Mouse (Mus musculus): Measurements from ENCODE around the gene Auts2. TPM values are rescaled to one million over a fixed set of nuclear protein-coding genes. Genes with fewer than 3 reads are reported as not detected.

The Auts2 gene
- polyA plus RNA-seq, 1 experiment from 2014 or later, result 4.9 TPM

DNA sequence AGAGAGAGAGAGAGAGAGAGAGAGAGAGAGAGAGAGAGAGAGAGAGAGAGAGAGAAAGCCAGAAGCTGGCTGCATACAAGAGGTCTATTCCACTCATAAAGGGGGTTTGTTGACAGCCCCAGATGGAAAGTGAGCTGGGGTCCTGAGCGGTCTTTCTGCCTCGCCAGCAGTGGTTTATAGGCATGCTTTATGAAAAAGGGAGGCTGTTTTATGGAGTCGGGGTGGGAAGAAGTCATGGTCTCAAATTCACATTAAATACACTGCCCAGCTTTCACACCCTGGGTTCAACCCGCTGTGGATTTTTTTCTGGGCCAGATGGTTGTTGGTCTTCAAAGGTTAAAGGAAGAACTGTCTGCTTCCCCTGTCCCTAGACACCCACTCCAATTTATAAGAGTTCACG, 767.5 kb downstream of the Auts2 start:
- Histone ChIP-seq H3K4me2 (replicated peaks; ENCODE audit: low read depth) (no peak overlapping the region), H3K9ac (ENCODE audit: low read depth, low read length) (no peak overlapping the region), H3K27ac (ENCODE audit: low read depth, low read length) (no peak overlapping the region), H3K36me3 (ENCODE audit: control insufficient read depth, insufficient read depth) (no peaks in the 10 kb centered on the region), H3K9me3 (ENCODE audit: control insufficient read depth) (no peaks in the 10 kb centered on the region), H3K4me1 (replicated peaks; ENCODE audit: control insufficient read depth, insufficient read depth, low read length) (no peaks in the 10 kb centered on the region), H3K4me3 (ENCODE audit: low read depth, low read length) (no peak overlapping the region), H3K27me3 (replicated peaks; ENCODE audit: control insufficient read depth, insufficient read depth, low read length) (no peaks in the 10 kb centered on the region)
- no peak for ATAC-seq
- no peak for TF ChIP-seq CTCF (IDR thresholded peaks at IDR 0.05; ENCODE audit: low read depth)
- 80% methylated on average over 5 of the region's 5 CpGs for WGBS

DNA sequence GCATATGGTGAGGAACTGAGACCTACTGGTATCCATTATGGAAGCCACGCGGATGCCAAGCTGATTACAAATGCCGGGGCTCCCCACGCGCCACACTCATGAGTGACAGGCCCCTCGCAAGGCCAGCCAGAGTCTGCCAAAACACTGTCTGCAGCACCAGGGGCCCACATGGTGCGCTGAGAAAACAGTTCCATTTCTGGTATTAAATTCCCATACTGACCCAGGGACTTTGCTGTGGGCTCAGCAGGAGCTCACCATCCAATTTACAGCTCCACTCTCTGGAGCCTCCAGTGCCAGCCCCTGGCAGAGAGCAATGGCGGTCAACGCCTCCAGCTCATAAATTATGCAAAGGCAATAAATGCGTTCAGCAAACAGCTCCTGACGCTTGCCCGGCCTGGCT, 767.9 kb downstream of the Auts2 start:
- H3K27ac ChIP-seq (ENCODE audit: low read depth, low read length), result no peak overlapping the region
- no peaks in the 10 kb centered on the region for H3K4me1 ChIP-seq (replicated peaks; ENCODE audit: control insufficient read depth, insufficient read depth, low read length)
- H3K36me3 ChIP-seq (ENCODE audit: control insufficient read depth, insufficient read depth), result no peaks in the 10 kb centered on the region
- H3K9ac ChIP-seq (ENCODE audit: low read depth, low read length), result no peak overlapping the region
- ATAC-seq, result no peak
- H3K4me3 ChIP-seq (ENCODE audit: low read depth, low read length), result no peak overlapping the region
- H3K4me2 ChIP-seq (replicated peaks; ENCODE audit: low read depth), result no peak overlapping the region
- WGBS, result 55% methylated on average over 12 of the region's 12 CpGs
- H3K9me3 ChIP-seq (ENCODE audit: control insufficient read depth), result no peaks in the 10 kb centered on the region
- no peaks in the 10 kb centered on the region for H3K27me3 ChIP-seq (replicated peaks; ENCODE audit: control insufficient read depth, insufficient read depth, low read length)
- TF ChIP-seq CTCF (IDR thresholded peaks at IDR 0.05; ENCODE audit: low read depth), result no peak

- no peak overlapping the region for H3K4me3 ChIP-seq (ENCODE audit: low read depth, low read length)
- WGBS, result 91% methylated on average over 6 of the region's 6 CpGs
- no peaks in the 10 kb centered on the region for H3K4me1 ChIP-seq (replicated peaks; ENCODE audit: control insufficient read depth, insufficient read depth, low read length)
- no peaks in the 10 kb centered on the region for H3K27me3 ChIP-seq (replicated peaks; ENCODE audit: control insufficient read depth, insufficient read depth, low read length)
- no peak for TF ChIP-seq CTCF (IDR thresholded peaks at IDR 0.05; ENCODE audit: low read depth)
- no peak overlapping the region for H3K27ac ChIP-seq (ENCODE audit: low read depth, low read length)
- H3K9ac ChIP-seq (ENCODE audit: low read depth, low read length), result no peak overlapping the region
- H3K9me3 ChIP-seq (ENCODE audit: control insufficient read depth), result no peaks in the 10 kb centered on the region
- no peak for ATAC-seq
- H3K36me3 ChIP-seq (ENCODE audit: control insufficient read depth, insufficient read depth), result no peaks in the 10 kb centered on the region
- no peak overlapping the region for H3K4me2 ChIP-seq (replicated peaks; ENCODE audit: low read depth)
Measured at GRCm38 (mm10) chr5:131774792-131775191, 768.4 kb downstream of the Auts2 start.

DNA sequence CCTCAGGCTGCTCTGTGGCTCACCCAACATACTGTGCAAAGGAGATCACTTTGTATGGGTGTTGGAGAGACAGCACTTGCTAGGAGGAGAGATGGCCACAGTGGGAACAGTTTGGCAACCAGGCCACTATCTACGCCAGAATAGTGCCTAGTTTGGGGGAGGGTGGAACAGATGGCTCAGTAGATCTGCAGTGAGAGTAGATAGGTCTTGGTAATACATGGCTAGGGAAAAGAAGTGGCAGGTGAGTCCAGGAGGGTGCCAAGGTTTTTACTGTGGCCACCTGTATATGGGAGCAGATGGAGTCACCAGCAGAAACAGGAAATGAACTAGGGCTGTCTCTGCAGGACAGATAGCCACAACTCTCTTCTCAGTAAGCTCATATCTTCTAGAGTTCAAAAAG, 770.5 kb downstream of the Auts2 start:
- Histone ChIP-seq H3K27me3 (replicated peaks; ENCODE audit: control insufficient read depth, insufficient read depth, low read length) (no peaks in the 10 kb centered on the region), H3K4me3 (ENCODE audit: low read depth, low read length) (no peak overlapping the region), H3K9me3 (ENCODE audit: control insufficient read depth) (no peaks in the 10 kb centered on the region), H3K36me3 (ENCODE audit: control insufficient read depth, insufficient read depth) (no peaks in the 10 kb centered on the region), H3K9ac (ENCODE audit: low read depth, low read length) (no peak overlapping the region), H3K4me2 (replicated peaks; ENCODE audit: low read depth) (no peak overlapping the region), H3K4me1 (replicated peaks; ENCODE audit: control insufficient read depth, insufficient read depth, low read length) (no peaks in the 10 kb centered on the region), H3K27ac (ENCODE audit: low read depth, low read length) (no peak overlapping the region)
- TF ChIP-seq CTCF (IDR thresholded peaks at IDR 0.05; ENCODE audit: low read depth), result no peak
- WGBS, result 91% methylated on average over 1 of the region's 1 CpGs
- no peak for ATAC-seq

GRCm38 (mm10) chr5:131769273-131769672, 773.9 kb downstream of the Auts2 start:
- Histone ChIP-seq H3K4me1 (replicated peaks; ENCODE audit: control insufficient read depth, insufficient read depth, low read length) (no peaks in the 10 kb centered on the region), H3K4me3 (ENCODE audit: low read depth, low read length) (no peak overlapping the region), H3K9ac (ENCODE audit: low read depth, low read length) (no peak overlapping the region), H3K27ac (ENCODE audit: low read depth, low read length) (no peak overlapping the region), H3K4me2 (replicated peaks; ENCODE audit: low read depth) (no peak overlapping the region), H3K36me3 (ENCODE audit: control insufficient read depth, insufficient read depth) (no peaks in the 10 kb centered on the region), H3K27me3 (replicated peaks; ENCODE audit: control insufficient read depth, insufficient read depth, low read length) (no peaks in the 10 kb centered on the region), H3K9me3 (ENCODE audit: control insufficient read depth) (no peaks in the 10 kb centered on the region)
- TF ChIP-seq CTCF (IDR thresholded peaks at IDR 0.05; ENCODE audit: low read depth), result no peak
- no peak for ATAC-seq
- WGBS, result 49% methylated on average over 11 of the region's 11 CpGs

GRCm38 (mm10) chr5:131767699-131768264, 775.4 kb downstream of the Auts2 start:
- Histone ChIP-seq H3K4me3 (ENCODE audit: low read depth, low read length) (no peak overlapping the region), H3K36me3 (ENCODE audit: control insufficient read depth, insufficient read depth) (no peaks in the 10 kb centered on the region), H3K4me2 (replicated peaks; ENCODE audit: low read depth) (no peak overlapping the region), H3K4me1 (replicated peaks; ENCODE audit: control insufficient read depth, insufficient read depth, low read length) (no peaks in the 10 kb centered on the region), H3K27ac (ENCODE audit: low read depth, low read length) (no peak overlapping the region), H3K9me3 (ENCODE audit: control insufficient read depth) (no peaks in the 10 kb centered on the region), H3K9ac (ENCODE audit: low read depth, low read length) (no peak overlapping the region), H3K27me3 (replicated peaks; ENCODE audit: control insufficient read depth, insufficient read depth, low read length) (no peaks in the 10 kb centered on the region)
- no peak for TF ChIP-seq CTCF (IDR thresholded peaks at IDR 0.05; ENCODE audit: low read depth)
- ATAC-seq, result no peak
- 84% methylated on average over 12 of the region's 12 CpGs for WGBS

- Histone ChIP-seq H3K4me2 (replicated peaks; ENCODE audit: low read depth) (no peak overlapping the region), H3K4me3 (ENCODE audit: low read depth, low read length) (no peak overlapping the region), H3K27ac (ENCODE audit: low read depth, low read length) (no peak overlapping the region), H3K4me1 (replicated peaks; ENCODE audit: control insufficient read depth, insufficient read depth, low read length) (no peaks in the 10 kb centered on the region), H3K9ac (ENCODE audit: low read depth, low read length) (no peak overlapping the region), H3K27me3 (replicated peaks; ENCODE audit: control insufficient read depth, insufficient read depth, low read length) (no peaks in the 10 kb centered on the region), H3K36me3 (ENCODE audit: control insufficient read depth, insufficient read depth) (no peaks in the 10 kb centered on the region), H3K9me3 (ENCODE audit: control insufficient read depth) (no peaks in the 10 kb centered on the region)
- no peak for ATAC-seq
- no peak for TF ChIP-seq CTCF (IDR thresholded peaks at IDR 0.05; ENCODE audit: low read depth)
- 89% methylated on average over 9 of the region's 9 CpGs for WGBS
Measured at GRCm38 (mm10) chr5:131767176-131767575, 776.0 kb downstream of the Auts2 start.
